Mouse (Mus musculus): ENCODE measurements at regions not wholly inside any gene's neighbourhood (a gene's known extent, or its start where the extent isn't known, plus 50 kb on each side); places are given as distances from the start of the nearest gene placed in this dataset.

- DNase-seq (ENCODE audit: extremely low read depth, low read depth, low spot score): no peak
Observed at GRCm38 (mm10) chr12:110077211-110077884, 201.5 kb upstream of the Dio3 start.

GRCm38 (mm10) chr12:110078081-110078505, 200.8 kb upstream of the Dio3 start:
- DNase-seq (ENCODE audit: extremely low read depth, low read depth, low spot score): no peak

GRCm38 (mm10) chr12:110081831-110082615, 196.8 kb upstream of the Dio3 start:
- no peak for DNase-seq (ENCODE audit: extremely low read depth, low read depth, low spot score)

- DNase-seq (ENCODE audit: extremely low read depth, low read depth, low spot score): no peak
Observed at GRCm38 (mm10) chr12:110082921-110083320, 195.9 kb upstream of the Dio3 start.

- DNase-seq (ENCODE audit: extremely low read depth, low read depth, low spot score): no peak
Observed at GRCm38 (mm10) chr12:110083471-110083870, 195.4 kb upstream of the Dio3 start.

- DNase-seq (ENCODE audit: extremely low read depth, low read depth, low spot score): no peak
Observed at GRCm38 (mm10) chr12:110086921-110087320, 191.9 kb upstream of the Dio3 start.

GRCm38 (mm10) chr12:110087812-110088211, 191.1 kb upstream of the Dio3 start:
- no peak for DNase-seq (ENCODE audit: extremely low read depth, low read depth, low spot score)

- DNase-seq (ENCODE audit: extremely low read depth, low read depth, low spot score): no peak
Observed at GRCm38 (mm10) chr12:110102186-110102585, 176.7 kb upstream of the Dio3 start.

GRCm38 (mm10) chr12:110112051-110112722, 166.7 kb upstream of the Dio3 start:
- DNase-seq (ENCODE audit: extremely low read depth, low read depth, low spot score): no peak

GRCm38 (mm10) chr12:110112723-110113105, 166.2 kb upstream of the Dio3 start:
- no peak for DNase-seq (ENCODE audit: extremely low read depth, low read depth, low spot score)

- no peak for DNase-seq (ENCODE audit: extremely low read depth, low read depth, low spot score)
Observed at GRCm38 (mm10) chr12:110120141-110120540, 158.7 kb upstream of the Dio3 start.

GRCm38 (mm10) chr12:110122976-110123375, 155.9 kb upstream of the Dio3 start:
- no peak for DNase-seq (ENCODE audit: extremely low read depth, low read depth, low spot score)

- DNase-seq (ENCODE audit: extremely low read depth, low read depth, low spot score): no peak
Observed at GRCm38 (mm10) chr12:110126525-110126924, 152.3 kb upstream of the Dio3 start.

- no peak for DNase-seq (ENCODE audit: extremely low read depth, low read depth, low spot score)
Observed at GRCm38 (mm10) chr12:110145379-110145778, 133.5 kb upstream of the Dio3 start.

- DNase-seq (ENCODE audit: extremely low read depth, low read depth, low spot score): no peak
Observed at GRCm38 (mm10) chr12:110154225-110154962, 124.5 kb upstream of the Dio3 start.

- DNase-seq (ENCODE audit: extremely low read depth, low read depth, low spot score): no peak
Observed at GRCm38 (mm10) chr12:110154963-110155325, 123.9 kb upstream of the Dio3 start.

GRCm38 (mm10) chr12:110156441-110156840, 122.4 kb upstream of the Dio3 start:
- DNase-seq (ENCODE audit: extremely low read depth, low read depth, low spot score): no peak

- no peak for DNase-seq (ENCODE audit: extremely low read depth, low read depth, low spot score)
Observed at GRCm38 (mm10) chr12:110157998-110158747, 120.7 kb upstream of the Dio3 start.

GRCm38 (mm10) chr12:110161306-110161705, 117.6 kb upstream of the Dio3 start:
- no peak for DNase-seq (ENCODE audit: extremely low read depth, low read depth, low spot score)

- DNase-seq (ENCODE audit: extremely low read depth, low read depth, low spot score): no peak
Observed at GRCm38 (mm10) chr12:110165462-110165861, 113.4 kb upstream of the Dio3 start.

GRCm38 (mm10) chr12:110168407-110168806, 110.5 kb upstream of the Dio3 start:
- no peak for DNase-seq (ENCODE audit: extremely low read depth, low read depth, low spot score)

All from fat pad, adult 2 months (tissue).